Mouse (Mus musculus): ENCODE data around the gene Rbm39. TPM values are rescaled to one million over a fixed set of nuclear protein-coding genes. Genes with fewer than 3 reads are reported as not detected.
A peak's percentile ranks its signal among the peaks of the same experiment; 100 is the strongest.
"Not testable (repeated sequence)": the region's sequence is repeated elsewhere in the genome, so short reads cannot be mapped to it uniquely, and the experiment has no call there.

Gene Rbm39
- polyA plus RNA-seq, 1 experiment from 2014 or later, result 514 TPM

- H3K4me1 ChIP-seq (replicated peaks; ENCODE audit: control insufficient read depth, insufficient read depth, low read length), result peaks cover 8% of the 10 kb centered on the region; the same call in 1 of the 2 replicates
- DNase-seq (ENCODE audit: low spot score) (no peak), ATAC-seq (replicated peaks; ENCODE audit: low FRiP score) (no peak)
- peaks cover 18% of the 10 kb centered on the region for H3K36me3 ChIP-seq (ENCODE audit: control insufficient read depth, insufficient read depth, low read length)
- H3K9me3 ChIP-seq (ENCODE audit: control insufficient read depth, low read length), result no peaks in the 10 kb centered on the region
- H3K4me2 ChIP-seq, result peak overlapping the region; percentile 79
- 86% methylated on average over 2 of the region's 2 CpGs for WGBS
- no peaks in the 10 kb centered on the region for H3K27me3 ChIP-seq (replicated peaks; ENCODE audit: control insufficient read depth, insufficient read depth, low read length)
- peak overlapping the region; percentile 89 for H3K4me3 ChIP-seq (ENCODE audit: low read depth, low read length)
- peak overlapping the region; percentile 97 for H3K9ac ChIP-seq (ENCODE audit: low read depth, low read length)
- H3K27ac ChIP-seq (ENCODE audit: low read depth, low read length), result no peak overlapping the region
Measured at GRCm38 (mm10) chr2:156142820-156143219, 37.2 kb downstream of the Rbm39 start.

- Histone ChIP-seq H3K4me3 (ENCODE audit: low read depth, low read length) (no peak overlapping the region), H3K4me2 (no peak overlapping the region), H3K9me3 (ENCODE audit: control insufficient read depth, low read length) (no peaks in the 10 kb centered on the region), H3K9ac (ENCODE audit: low read depth, low read length) (no peak overlapping the region), H3K27ac (ENCODE audit: low read depth, low read length) (no peak overlapping the region), H3K36me3 (ENCODE audit: control insufficient read depth, insufficient read depth, low read length) (peaks cover 13% of the 10 kb centered on the region), H3K27me3 (replicated peaks; ENCODE audit: control insufficient read depth, insufficient read depth, low read length) (no peaks in the 10 kb centered on the region), H3K4me1 (replicated peaks; ENCODE audit: control insufficient read depth, insufficient read depth, low read length) (no peaks in the 10 kb centered on the region)
- ATAC-seq (replicated peaks; ENCODE audit: low FRiP score) (no peak), DNase-seq (ENCODE audit: low spot score) (no peak)
- 84% methylated on average over 6 of the region's 6 CpGs for WGBS
Measured at GRCm38 (mm10) chr2:156135695-156136094, 44.3 kb downstream of the Rbm39 start.

- no peak for DNase-seq (ENCODE audit: low spot score)
- ATAC-seq (replicated peaks; ENCODE audit: low FRiP score), result no peak
- H3K36me3 ChIP-seq (ENCODE audit: control insufficient read depth, insufficient read depth, low read length), result peaks cover 9% of the 10 kb centered on the region
- H3K4me2 ChIP-seq, result no peak overlapping the region
- no peak overlapping the region for H3K27ac ChIP-seq (ENCODE audit: low read depth, low read length)
- H3K4me3 ChIP-seq (ENCODE audit: low read depth, low read length), result no peak overlapping the region
- H3K4me1 ChIP-seq (replicated peaks; ENCODE audit: control insufficient read depth, insufficient read depth, low read length), result no peaks in the 10 kb centered on the region
- no peak overlapping the region for H3K9ac ChIP-seq (ENCODE audit: low read depth, low read length)
- H3K9me3 ChIP-seq (ENCODE audit: control insufficient read depth, low read length), result no peaks in the 10 kb centered on the region
- no peaks in the 10 kb centered on the region for H3K27me3 ChIP-seq (replicated peaks; ENCODE audit: control insufficient read depth, insufficient read depth, low read length)
- WGBS, result 83% methylated on average over 5 of the region's 5 CpGs
Measured at GRCm38 (mm10) chr2:156134161-156134560, 45.9 kb downstream of the Rbm39 start.

GRCm38 (mm10) chr2:156126992-156127391, 53.0 kb downstream of the Rbm39 start, which contains the start of gene Gm28036:
Gene Gm28036, minus strand, starts transcription at chr2:156127092.
- no peaks in the 10 kb centered on the region for H3K27me3 ChIP-seq (replicated peaks; ENCODE audit: control insufficient read depth, insufficient read depth, low read length)
- no peak within 1 kb of the TSS for H3K9ac ChIP-seq (ENCODE audit: low read depth, low read length)
- peaks cover 20% of the 10 kb centered on the region for H3K36me3 ChIP-seq (ENCODE audit: control insufficient read depth, insufficient read depth, low read length)
- DNase-seq (ENCODE audit: low spot score) (no peak), ATAC-seq (replicated peaks; ENCODE audit: low FRiP score) (no peak)
- H3K4me2 ChIP-seq, result no peak within 1 kb of the TSS
- no peak within 1 kb of the TSS for H3K27ac ChIP-seq (ENCODE audit: low read depth, low read length)
- H3K4me1 ChIP-seq (replicated peaks; ENCODE audit: control insufficient read depth, insufficient read depth, low read length), result no peaks in the 10 kb centered on the region
- no peak within 1 kb of the TSS for H3K4me3 ChIP-seq (ENCODE audit: low read depth, low read length)
- H3K9me3 ChIP-seq (ENCODE audit: control insufficient read depth, low read length), result no peaks in the 10 kb centered on the region
- WGBS, result 92% methylated on average over 5 of the region's 5 CpGs

- Histone ChIP-seq H3K36me3 (ENCODE audit: control insufficient read depth, insufficient read depth, low read length) (peaks cover 15% of the 10 kb centered on the region; the same call in 1 of the 2 replicates), H3K4me1 (replicated peaks; ENCODE audit: control insufficient read depth, insufficient read depth, low read length) (no peaks in the 10 kb centered on the region), H3K27me3 (replicated peaks; ENCODE audit: control insufficient read depth, insufficient read depth, low read length) (no peaks in the 10 kb centered on the region), H3K4me3 (ENCODE audit: low read depth, low read length) (no peak overlapping the region), H3K27ac (ENCODE audit: low read depth, low read length) (no peak overlapping the region), H3K9me3 (ENCODE audit: control insufficient read depth, low read length) (no peaks in the 10 kb centered on the region), H3K9ac (ENCODE audit: low read depth, low read length) (no peak overlapping the region), H3K4me2 (no peak overlapping the region)
- DNase-seq (ENCODE audit: low spot score), result no peak
- no peak for ATAC-seq (replicated peaks; ENCODE audit: low FRiP score)
- 91% methylated on average over 5 of the region's 5 CpGs for WGBS
Measured at GRCm38 (mm10) chr2:156123731-156124130, 56.3 kb downstream of the Rbm39 start.

- Histone ChIP-seq H3K4me2 (no peak overlapping the region), H3K27me3 (replicated peaks; ENCODE audit: control insufficient read depth, insufficient read depth, low read length) (no peaks in the 10 kb centered on the region), H3K27ac (ENCODE audit: low read depth, low read length) (no peak overlapping the region), H3K4me3 (ENCODE audit: low read depth, low read length) (no peak overlapping the region), H3K36me3 (ENCODE audit: control insufficient read depth, insufficient read depth, low read length) (peaks cover 6% of the 10 kb centered on the region; the same call in 1 of the 2 replicates), H3K9ac (ENCODE audit: low read depth, low read length) (no peak overlapping the region), H3K4me1 (replicated peaks; ENCODE audit: control insufficient read depth, insufficient read depth, low read length) (no peaks in the 10 kb centered on the region), H3K9me3 (ENCODE audit: control insufficient read depth, low read length) (no peaks in the 10 kb centered on the region)
- no peak for DNase-seq (ENCODE audit: low spot score)
- no peak for ATAC-seq (replicated peaks; ENCODE audit: low FRiP score)
Measured at GRCm38 (mm10) chr2:156119566-156119965, 60.5 kb downstream of the Rbm39 start.

GRCm38 (mm10) chr2:156112080-156112423, 68.0 kb downstream of the Rbm39 start:
- H3K36me3 ChIP-seq (ENCODE audit: control insufficient read depth, insufficient read depth, low read length); DNase-seq (ENCODE audit: low spot score); ATAC-seq (replicated peaks; ENCODE audit: low FRiP score); H3K9me3 ChIP-seq (ENCODE audit: control insufficient read depth, low read length); H3K27me3 ChIP-seq (replicated peaks; ENCODE audit: control insufficient read depth, insufficient read depth, low read length): not testable (repeated sequence)
- H3K4me2 ChIP-seq, result peak overlapping the region; percentile 86
- 19% methylated on average over 5 of the region's 5 CpGs for WGBS
- peak overlapping the region; percentile 86 for H3K9ac ChIP-seq (ENCODE audit: low read depth, low read length)
- peak overlapping the region; percentile 88 for H3K4me3 ChIP-seq (ENCODE audit: low read depth, low read length)
- peaks cover 15% of the 10 kb centered on the region for H3K4me1 ChIP-seq (replicated peaks; ENCODE audit: control insufficient read depth, insufficient read depth, low read length)
- peak overlapping the region; percentile 87 for H3K27ac ChIP-seq (ENCODE audit: low read depth, low read length)

- H3K4me1 ChIP-seq (replicated peaks; ENCODE audit: control insufficient read depth, insufficient read depth, low read length), result peaks cover 15% of the 10 kb centered on the region
- H3K9ac ChIP-seq (ENCODE audit: low read depth, low read length), result peak within 1 kb of the TSS; percentile 86
- WGBS, result under 1% methylated on average over 74 of the region's 74 CpGs
- peak within 1 kb of the TSS; percentile 87 for H3K27ac ChIP-seq (ENCODE audit: low read depth, low read length)
- DNase-seq (ENCODE audit: low spot score) (peak; percentile 96), ATAC-seq (replicated peaks; ENCODE audit: low FRiP score) (peak; percentile 90)
- no peaks in the 10 kb centered on the region for H3K9me3 ChIP-seq (ENCODE audit: control insufficient read depth, low read length)
- no peaks in the 10 kb centered on the region for H3K36me3 ChIP-seq (ENCODE audit: control insufficient read depth, insufficient read depth, low read length)
- H3K27me3 ChIP-seq (replicated peaks; ENCODE audit: control insufficient read depth, insufficient read depth, low read length), result no peaks in the 10 kb centered on the region
- peak within 1 kb of the TSS; percentile 86 for H3K4me2 ChIP-seq
- H3K4me3 ChIP-seq (ENCODE audit: low read depth, low read length), result peak within 1 kb of the TSS; percentile 88
Measured at GRCm38 (mm10) chr2:156111358-156112079, 68.5 kb downstream of the Rbm39 start, which contains the start of the genes Cpne1 and Rbm12. Gene Cpne1, minus strand, starts transcription at chr2:156111965. Gene Rbm12, minus strand, starts transcription at chr2:156111978.

Data from liver, embryonic 11.5 days (tissue).